Mouse (Mus musculus) spleen, postnatal 36 days (tissue): ENCODE measurements around the gene Stat4.
"Not testable (repeated sequence)": the region's sequence is repeated elsewhere in the genome, so short reads cannot be mapped to it uniquely, and the experiment has no call there.

ENCODE experiments used
- DNase-seq, 2 experiments: peaks; one replicate each; pipeline ENCODE4 v3.0.0; 2022; ENCODE audit warnings: low spot score in 2 of 2, mixed read lengths in 1 of 2

The Stat4 gene

GRCm38 (mm10) chr1:52034816-52035752 lies 48.1 kb downstream of the Stat4 start:
- DNase-seq, result no peak

GRCm38 (mm10) chr1:52039151-52039550 lies 52.2 kb downstream of the Stat4 start:
- no peak for DNase-seq

- no peak for DNase-seq
Observed at GRCm38 (mm10) chr1:52039626-52040025, 52.7 kb downstream of the Stat4 start.

GRCm38 (mm10) chr1:52040366-52041061 lies 53.6 kb downstream of the Stat4 start:
- no peak for DNase-seq

GRCm38 (mm10) chr1:52043191-52043590 lies 56.2 kb downstream of the Stat4 start:
- no peak for DNase-seq

GRCm38 (mm10) chr1:52046891-52047290 lies 59.9 kb downstream of the Stat4 start:
- DNase-seq, result not testable (repeated sequence)

- no peak for DNase-seq
Observed at GRCm38 (mm10) chr1:52048711-52049110, 61.8 kb downstream of the Stat4 start.

GRCm38 (mm10) chr1:52049827-52050226 lies 62.9 kb downstream of the Stat4 start:
- no peak for DNase-seq

GRCm38 (mm10) chr1:52051542-52051941 lies 64.6 kb downstream of the Stat4 start:
- DNase-seq, result no peak

- DNase-seq, result no peak
Observed at GRCm38 (mm10) chr1:52052910-52053309, 66.0 kb downstream of the Stat4 start.

GRCm38 (mm10) chr1:52055947-52056346 lies 69.0 kb downstream of the Stat4 start:
- DNase-seq, result no peak

- no peak for DNase-seq
Observed at GRCm38 (mm10) chr1:52057153-52057552, 70.2 kb downstream of the Stat4 start.

GRCm38 (mm10) chr1:52066276-52066675 lies 79.3 kb downstream of the Stat4 start:
- DNase-seq, result no peak

GRCm38 (mm10) chr1:52066694-52067093 lies 79.7 kb downstream of the Stat4 start:
- no peak for DNase-seq

GRCm38 (mm10) chr1:52079724-52080367 lies 92.9 kb downstream of the Stat4 start:
- no peak for DNase-seq

GRCm38 (mm10) chr1:52080375-52080774 lies 93.4 kb downstream of the Stat4 start:
- DNase-seq, result no peak

- no peak for DNase-seq
Observed at GRCm38 (mm10) chr1:52086236-52086635, 99.3 kb downstream of the Stat4 start.

GRCm38 (mm10) chr1:52087128-52087527 lies 100.2 kb downstream of the Stat4 start:
- no peak for DNase-seq

- no peak for DNase-seq
Observed at GRCm38 (mm10) chr1:52088634-52089033, 101.7 kb downstream of the Stat4 start.

GRCm38 (mm10) chr1:52098618-52099232 lies 111.8 kb downstream of the Stat4 start:
- DNase-seq, result peak in 1 of 2 experiments; percentile 40

GRCm38 (mm10) chr1:52100496-52100895 lies 113.5 kb downstream of the Stat4 start:
- DNase-seq, result peak; percentile 62 to 63

GRCm38 (mm10) chr1:52102795-52103194 lies 115.8 kb downstream of the Stat4 start:
- DNase-seq, result no peak
